Mouse (Mus musculus): ENCODE data around the gene Capn1.

The Capn1 gene

GRCm38 (mm10) chr19:5990033-5990432 lies 25.7 kb downstream of the Capn1 start:
- DNase-seq (ENCODE audit: low spot score in 2 of 2) = no peak

GRCm38 (mm10) chr19:5989585-5989984 lies 26.1 kb downstream of the Capn1 start:
- DNase-seq (ENCODE audit: low spot score in 2 of 2) = no peak

- DNase-seq (ENCODE audit: low spot score in 2 of 2) = peak; percentile 30 to 62
These were observed 26.8 kb downstream of the Capn1 start for GRCm38 (mm10) chr19:5988815-5989452.

- no peak for DNase-seq (ENCODE audit: low spot score in 2 of 2)
These were observed 27.5 kb downstream of the Capn1 start for GRCm38 (mm10) chr19:5988027-5988814.

GRCm38 (mm10) chr19:5986043-5986442 lies 29.7 kb downstream of the Capn1 start, which contains the start of gene Slc22a20:
Gene Slc22a20 (minus strand): TSS chr19:5986143.
- no peak for DNase-seq (ENCODE audit: low spot score in 2 of 2)

- DNase-seq (ENCODE audit: low spot score in 2 of 2) = no peak
These were observed 35.2 kb downstream of the Capn1 start for GRCm38 (mm10) chr19:5980477-5980876.

GRCm38 (mm10) chr19:5977717-5978116 lies 38.0 kb downstream of the Capn1 start:
- no peak for DNase-seq (ENCODE audit: low spot score in 2 of 2)

GRCm38 (mm10) chr19:5975676-5976075 lies 40.0 kb downstream of the Capn1 start:
- DNase-seq (ENCODE audit: low spot score in 2 of 2) = peak; percentile 19 to 39

GRCm38 (mm10) chr19:5975112-5975511 lies 40.6 kb downstream of the Capn1 start:
- DNase-seq (ENCODE audit: low spot score in 2 of 2) = no peak

- DNase-seq (ENCODE audit: low spot score in 2 of 2) = no peak
These were observed 48.0 kb downstream of the Capn1 start for GRCm38 (mm10) chr19:5967664-5968063.

- no peak for DNase-seq (ENCODE audit: low spot score in 2 of 2)
These were observed 48.9 kb downstream of the Capn1 start for GRCm38 (mm10) chr19:5966786-5967185.

- no peak for DNase-seq (ENCODE audit: low spot score in 2 of 2)
These were observed 49.8 kb downstream of the Capn1 start for GRCm38 (mm10) chr19:5965910-5966309.

- DNase-seq (ENCODE audit: low spot score in 2 of 2) = peak; percentile 26 to 63
These were observed 50.4 kb downstream of the Capn1 start for GRCm38 (mm10) chr19:5965280-5965679.

- no peak for DNase-seq (ENCODE audit: low spot score in 2 of 2)
These were observed 50.9 kb downstream of the Capn1 start for GRCm38 (mm10) chr19:5964804-5965203.

GRCm38 (mm10) chr19:5963883-5964562 lies 51.7 kb downstream of the Capn1 start, which contains the start of gene Pola2:
Gene Pola2 (minus strand): TSS chr19:5964202.
- DNase-seq (ENCODE audit: low spot score in 2 of 2) = peak; percentile 65 to 83

- DNase-seq (ENCODE audit: low spot score in 2 of 2) = no peak
These were observed 53.0 kb downstream of the Capn1 start for GRCm38 (mm10) chr19:5962651-5963050.

GRCm38 (mm10) chr19:5957371-5957770 lies 58.3 kb downstream of the Capn1 start:
- no peak for DNase-seq (ENCODE audit: low spot score in 2 of 2)

GRCm38 (mm10) chr19:5956685-5957084 lies 59.0 kb downstream of the Capn1 start:
- DNase-seq (ENCODE audit: low spot score in 2 of 2) = peak in 1 of 2 experiments; percentile 70

GRCm38 (mm10) chr19:5955704-5956670 lies 59.7 kb downstream of the Capn1 start:
- no peak for DNase-seq (ENCODE audit: low spot score in 2 of 2)

- no peak for DNase-seq (ENCODE audit: low spot score in 2 of 2)
These were observed 60.8 kb downstream of the Capn1 start for GRCm38 (mm10) chr19:5954936-5955335.

GRCm38 (mm10) chr19:5954031-5954710 lies 61.5 kb downstream of the Capn1 start:
- no peak for DNase-seq (ENCODE audit: low spot score in 2 of 2)

All from frontal cortex, postnatal 14 days (tissue).